Mouse (Mus musculus) ES-Bruce4 (cell line): ENCODE results near the gene Neurl1b.

ENCODE experiments used
- CTCF ChIP-seq: IDR thresholded peaks from one replicate; pipeline ENCODE4 v1.8.1; 2011; ENCODE audit warnings: low read depth, low read length
- EP300 ChIP-seq: IDR thresholded peaks from 2 replicates; pipeline ENCODE4 v1.6.1; 2011; ENCODE audit warnings: low read depth, low read length; ENCODE audit not compliant: insufficient read depth
- POLR2A ChIP-seq: IDR thresholded peaks from one replicate; pipeline ENCODE4 v1.8.1; 2011; ENCODE audit warnings: low read length; ENCODE audit not compliant: insufficient read depth

- TF ChIP-seq EP300: no peak
- TF ChIP-seq CTCF: no peak
- no peak for TF ChIP-seq POLR2A
Observed at GRCm38 (mm10) chr17:26467619-26468018, 53.0 kb downstream of the Neurl1b start.
